Mouse (Mus musculus) CH12.LX (cell line): ENCODE data around the gene Slco2b1. TPM values are rescaled to one million over a fixed set of nuclear protein-coding genes. Genes with fewer than 3 reads are reported as not detected.

Experiments
- DNase-seq: peaks from one replicate; pipeline ENCODE4 v3.0.0-alpha.2; 2013; ENCODE audit errors: extremely low read depth
- H3K27ac ChIP-seq: 2 replicates; pipeline ENCODE4 v1.5.1; 2012; ENCODE audit warnings: low read depth, mild to moderate bottlenecking, control low read depth, moderate library complexity; ENCODE audit not compliant: insufficient read depth
- H3K27me3 ChIP-seq: replicated peaks from 2 replicates; pipeline ENCODE3; 2012; ENCODE audit warnings: inconsistent platforms
- H3K36me3 ChIP-seq, 2 experiments: replicated peaks in 1 of 2; 2 replicates each; pipeline versions ENCODE3 to v1.6.1; 2012; ENCODE audit warnings: inconsistent platforms in 1 of 2, low read length in 1 of 2, mild to moderate bottlenecking in 1 of 2, mixed read lengths in 1 of 2, moderate library complexity in 1 of 2; ENCODE audit not compliant: control insufficient read depth in 1 of 2, insufficient read depth in 1 of 2
- H3K4me1 ChIP-seq, 2 experiments: 2 replicates each; pipeline ENCODE4 v1.6.1; 2012; ENCODE audit warnings: inconsistent platforms in 1 of 2, moderate library complexity in 1 of 2; ENCODE audit not compliant: insufficient read depth in 2 of 2, control insufficient read depth in 1 of 2
- H3K4me2 ChIP-seq: 2 replicates; pipeline ENCODE4 v1.6.1; 2012; ENCODE audit warnings: low read depth, mild to moderate bottlenecking, control low read depth; ENCODE audit not compliant: poor library complexity, insufficient read depth, severe bottlenecking
- H3K4me3 ChIP-seq, 3 experiments: fragments of 150-350 bp in 1 of 3; sonication (generic) in 1 of 3; replicated peaks in 1 of 3; 2 replicates each; pipeline versions ENCODE3 to v1.5.1; 2011 to 2012; ENCODE audit warnings: low read depth in 2 of 3, low read length in 2 of 3, mild to moderate bottlenecking in 2 of 3, moderate library complexity in 2 of 3, control low read depth in 1 of 3, improper control_type of control experiment in 1 of 3, inconsistent platforms in 1 of 3, mixed read lengths in 1 of 3; ENCODE audit not compliant: poor library complexity in 1 of 3
- H3K79me2 ChIP-seq: replicated peaks from 2 replicates; pipeline ENCODE4 v1.6.1; 2012; ENCODE audit warnings: mild to moderate bottlenecking, moderate library complexity; ENCODE audit not compliant: control insufficient read depth, poor library complexity, insufficient read depth, severe bottlenecking; ENCODE audit errors: extremely low read depth
- H3K9ac ChIP-seq: 2 replicates; pipeline ENCODE4 v1.6.1; 2012; ENCODE audit warnings: low read depth, mild to moderate bottlenecking, control low read depth, moderate library complexity; ENCODE audit not compliant: insufficient read depth
- H3K9me3 ChIP-seq: replicated peaks from 2 replicates; pipeline ENCODE3; 2012; ENCODE audit warnings: low read length, inconsistent platforms, mixed read lengths
- BHLHE40 ChIP-seq: IDR thresholded peaks from 2 replicates; pipeline ENCODE4 v1.6.1; 2011; ENCODE audit warnings: mild to moderate bottlenecking, low read depth, low read length, improper control_type of control experiment
- CHD1 ChIP-seq: IDR thresholded peaks from 2 replicates; pipeline ENCODE4 v1.6.1; 2012; ENCODE audit warnings: low read depth, low read length, improper control_type of control experiment, inconsistent platforms
- E2F4 ChIP-seq: IDR thresholded peaks from 2 replicates; pipeline ENCODE4 v1.6.1; 2011; ENCODE audit warnings: low read depth, low read length, improper control_type of control experiment; ENCODE audit not compliant: insufficient replicate concordance
- ELF1 ChIP-seq: IDR thresholded peaks from 2 replicates; pipeline ENCODE4 v1.6.1; 2014; ENCODE audit warnings: low read depth, mild to moderate bottlenecking, inconsistent platforms, low read length, improper control_type of control experiment
- EP300 ChIP-seq: IDR thresholded peaks from 2 replicates; pipeline ENCODE4 v1.6.1; 2011; ENCODE audit warnings: low read length, improper control_type of control experiment
- ETS1 ChIP-seq: conservative IDR thresholded peaks from 2 replicates; pipeline ENCODE4 v1.6.1; 2012; ENCODE audit warnings: low read depth, mild to moderate bottlenecking, inconsistent platforms, low read length, improper control_type of control experiment, moderate library complexity
- JUN ChIP-seq: IDR thresholded peaks from 2 replicates; pipeline ENCODE4 v1.6.1; 2011; ENCODE audit warnings: low read depth, mild to moderate bottlenecking, low read length, improper control_type of control experiment, moderate library complexity; ENCODE audit not compliant: insufficient read depth
- MAX ChIP-seq: IDR thresholded peaks from 2 replicates; pipeline ENCODE4 v1.6.1; 2011; ENCODE audit warnings: low read length, improper control_type of control experiment
- MAZ ChIP-seq: IDR thresholded peaks from 2 replicates; pipeline ENCODE4 v1.6.1; 2012; ENCODE audit warnings: low read depth, mild to moderate bottlenecking, inconsistent platforms, low read length, improper control_type of control experiment, moderate library complexity
- MEF2A ChIP-seq: IDR thresholded peaks from 2 replicates; pipeline ENCODE4 v1.6.1; 2014; ENCODE audit warnings: low read depth, mild to moderate bottlenecking, inconsistent platforms, low read length, improper control_type of control experiment, borderline replicate concordance
- MYC ChIP-seq: IDR thresholded peaks from 2 replicates; pipeline ENCODE4 v1.6.1; 2011; ENCODE audit warnings: low read depth, mild to moderate bottlenecking, improper control_type of control experiment, low read length
- NELFE ChIP-seq: IDR thresholded peaks from 2 replicates; pipeline ENCODE4 v1.6.1; 2011; ENCODE audit warnings: low read depth, low read length, improper control_type of control experiment
- PAX5 ChIP-seq: IDR thresholded peaks from 2 replicates; pipeline ENCODE4 v1.6.1; 2012; ENCODE audit warnings: low read length, inconsistent platforms, mixed read lengths
- POLR2A ChIP-seq: IDR thresholded peaks from 2 replicates; pipeline ENCODE4 v1.6.1; 2011; ENCODE audit warnings: low read depth, mild to moderate bottlenecking, improper control_type of control experiment, low read length
- RCOR1 ChIP-seq: conservative IDR thresholded peaks from 2 replicates; pipeline ENCODE4 v1.6.1; 2012; ENCODE audit warnings: low read depth, mild to moderate bottlenecking, inconsistent platforms, low read length, improper control_type of control experiment
- SIN3A ChIP-seq: IDR thresholded peaks from 2 replicates; pipeline ENCODE4 v1.6.1; 2012; ENCODE audit warnings: low read length, improper control_type of control experiment, inconsistent platforms
- SMC3 ChIP-seq: IDR thresholded peaks from 2 replicates; pipeline ENCODE4 v1.6.1; 2011; ENCODE audit warnings: low read depth, low read length, improper control_type of control experiment
- TBP ChIP-seq: conservative IDR thresholded peaks from 2 replicates; pipeline ENCODE4 v1.6.1; 2011; ENCODE audit warnings: low read depth, low read length, improper control_type of control experiment
- TCF12 ChIP-seq: IDR thresholded peaks from 2 replicates; pipeline ENCODE4 v1.6.1; 2014; ENCODE audit warnings: low read depth, mild to moderate bottlenecking, inconsistent platforms, low read length, improper control_type of control experiment
- UBTF ChIP-seq: IDR thresholded peaks from 2 replicates; pipeline ENCODE4 v1.6.1; 2012; ENCODE audit warnings: low read depth, mild to moderate bottlenecking, inconsistent platforms, low read length, improper control_type of control experiment, moderate library complexity
- USF2 ChIP-seq: conservative IDR thresholded peaks from 2 replicates; pipeline ENCODE4 v1.6.1; 2011; ENCODE audit warnings: low read depth, low read length, improper control_type of control experiment
- ZC3H11A ChIP-seq: IDR thresholded peaks from 2 replicates; pipeline ENCODE4 v1.6.1; 2012; ENCODE audit warnings: low read depth, mild to moderate bottlenecking, inconsistent platforms, low read length, improper control_type of control experiment
- ZKSCAN1 ChIP-seq: IDR thresholded peaks from 2 replicates; pipeline ENCODE4 v1.6.1; 2012; ENCODE audit warnings: low read depth, inconsistent platforms, low read length, improper control_type of control experiment, borderline replicate concordance
- ZNF384 ChIP-seq: IDR thresholded peaks from 2 replicates; pipeline ENCODE4 v1.6.1; 2012; ENCODE audit warnings: low read depth, low read length, improper control_type of control experiment, inconsistent platforms
- dilution Hi-C: fragments of 300-500 bp; cut with MboI; formaldehyde crosslinking; loops from 2 replicates; pipeline ENCODE4 v1.14.3; 2020; ENCODE audit warnings: low sequenced_read_pairs; ENCODE audit not compliant: extremely low pct_unique_long_range_greater_than_20kb, extremely low pct_ligation_motif_present
- in situ Hi-C: fragments of 300-500 bp; cut with MboI; formaldehyde crosslinking; loops from 3 replicates; pipeline ENCODE4 v1.14.3; 2019; ENCODE audit warnings: low sequenced_read_pairs, low pct_ligation_motif_present, low pct_unique_long_range_greater_than_20kb, mixed read lengths
- polyA plus RNA-seq: library from polyadenylated mRNA; unstranded; fragments of >175 nt; gene quantifications from 2 replicates; pipeline ENCODE4 v1.2.1, GENCODE M21; 2012; ENCODE audit warnings: low read depth; ENCODE audit not compliant: insufficient read length
- total RNA-seq, 2 experiments: library from RNA; depleted of rRNA; stranded (reverse); fragments of 300-350 nt in 1 of 2; fragments of >200 nt in 1 of 2; gene quantifications; 2 replicates each; pipeline ENCODE4 v1.2.3; 2012 to 2014

Slco2b1 gene
- total and polyA plus RNA-seq, 3 experiments, result 0.08 to 0.11 TPM; not detected in 1

DNA sequence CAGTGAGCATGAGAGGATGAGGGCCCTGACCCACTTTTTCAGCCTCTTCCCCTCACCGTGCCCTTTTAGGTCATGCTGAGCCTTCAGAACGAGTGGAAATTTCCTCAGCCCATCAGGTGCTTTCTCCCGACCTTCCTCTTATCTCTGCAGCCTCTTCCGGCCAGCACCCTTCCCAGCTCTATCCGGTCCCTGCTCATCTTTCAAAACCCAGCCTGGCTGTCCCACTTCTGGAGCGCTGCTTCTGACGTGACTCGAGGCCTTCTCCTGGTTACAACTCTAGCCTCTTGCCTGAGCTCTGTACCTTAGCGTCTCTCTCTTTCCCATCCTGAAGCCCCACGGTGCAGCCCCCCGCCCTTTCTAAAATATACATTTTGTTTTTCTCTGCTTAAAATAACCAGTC lies 56.9 kb downstream of the Slco2b1 start:
- Histone ChIP-seq H3K36me3 (no peaks in the 10 kb centered on the region), H3K9me3 (peaks cover 8% of the 10 kb centered on the region), H3K9ac (no peak overlapping the region), H3K79me2 (no peaks in the 10 kb centered on the region), H3K4me1 (no peaks in the 10 kb centered on the region), H3K27ac (no peak overlapping the region), H3K27me3 (peaks cover 27% of the 10 kb centered on the region), H3K4me3 (no peak overlapping the region), H3K4me2 (no peak overlapping the region)
- DNase-seq, result no peak
- TF ChIP-seq E2F4 (no peak), SMC3 (no peak), ZNF384 (no peak), MYC (no peak), MAX (no peak), ELF1 (no peak), MEF2A (no peak), RCOR1 (no peak), USF2 (no peak), ETS1 (no peak), BHLHE40 (no peak), NELFE (no peak), MAZ (no peak), ZC3H11A (no peak), CHD1 (no peak), TBP (no peak), JUN (no peak)
- dilution Hi-C loops (no loop called here), in situ Hi-C loops (no loop called here)

DNA sequence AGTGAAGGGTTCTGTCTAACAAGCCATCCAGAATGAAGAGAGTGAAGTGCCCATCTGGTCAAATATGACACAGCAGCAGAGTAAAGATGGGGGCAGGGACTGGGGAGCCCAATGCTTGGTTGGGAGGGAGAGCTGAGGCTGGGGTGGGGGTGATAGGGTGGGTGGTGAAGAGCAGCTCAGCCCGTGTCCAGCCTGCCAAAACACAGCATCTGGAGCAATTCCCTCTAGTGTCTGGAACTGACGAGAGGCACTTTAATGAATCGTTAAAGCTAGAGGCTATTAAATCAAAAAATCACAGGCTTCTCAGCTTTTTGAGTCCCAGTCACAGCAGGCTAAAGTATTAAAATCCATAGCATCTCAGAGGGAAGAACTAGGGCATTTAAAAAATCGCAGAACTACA lies 61.6 kb downstream of the Slco2b1 start:
- H3K9ac ChIP-seq, result no peak overlapping the region
- H3K9me3 ChIP-seq, result peaks cover 8% of the 10 kb centered on the region
- H3K4me3 ChIP-seq, result no peak overlapping the region
- TF ChIP-seq JUN (no peak), PAX5 (no peak), ZKSCAN1 (no peak), MYC (no peak), E2F4 (no peak), MAX (no peak), ZC3H11A (no peak), UBTF (no peak), MEF2A (no peak), BHLHE40 (no peak), MAZ (no peak), POLR2A (no peak), NELFE (no peak), EP300 (no peak), SIN3A (no peak), ETS1 (no peak), TCF12 (no peak)
- no peaks in the 10 kb centered on the region for H3K4me1 ChIP-seq
- in situ Hi-C loops (no loop called here), dilution Hi-C loops (no loop called here)
- DNase-seq, result no peak
- H3K27ac ChIP-seq, result no peak overlapping the region
- H3K79me2 ChIP-seq, result no peaks in the 10 kb centered on the region
- no peak overlapping the region for H3K4me2 ChIP-seq
- H3K36me3 ChIP-seq, result no peaks in the 10 kb centered on the region
- H3K27me3 ChIP-seq, result peaks cover 52% of the 10 kb centered on the region
